Mouse (Mus musculus): ENCODE data around the gene Hp.

- no peak for TF ChIP-seq POLR2A (IDR thresholded peaks at IDR 0.05; ENCODE audit: borderline replicate concordance, low read depth, low read length)
- TF ChIP-seq CTCF (IDR thresholded peaks at IDR 0.05; ENCODE audit: low read depth, low read length) = no peak
Measured at GRCm38 (mm10) chr8:109542165-109542564, 36.8 kb downstream of the Hp start.
